Mouse (Mus musculus) neutrophil, adult 5-6 weeks (primary cell): ENCODE results near the gene Strn. TPM values are rescaled to one million over a fixed set of nuclear protein-coding genes. Genes with fewer than 3 reads are reported as not detected.

Source experiments
- ATAC-seq: fragments of 151-379, 151-347 bp; 2 replicates; pipeline ENCODE4 v1.8.0; 2017; ENCODE audit warnings: mild to moderate bottlenecking, moderate TSS enrichment; ENCODE audit not compliant: insufficient number of reproducible peaks, poor library complexity, low FRiP score, severe bottlenecking; ENCODE audit errors: extremely low read depth
- total RNA-seq: library from RNA; stranded (forward); fragments of 200-1000 nt; gene quantifications from 2 replicates; pipeline ENCODE4 v1.2.3, GENCODE M21; 2017

Gene Strn
- total RNA-seq, 1 experiment from 2014 or later: 41.8 TPM

DNA sequence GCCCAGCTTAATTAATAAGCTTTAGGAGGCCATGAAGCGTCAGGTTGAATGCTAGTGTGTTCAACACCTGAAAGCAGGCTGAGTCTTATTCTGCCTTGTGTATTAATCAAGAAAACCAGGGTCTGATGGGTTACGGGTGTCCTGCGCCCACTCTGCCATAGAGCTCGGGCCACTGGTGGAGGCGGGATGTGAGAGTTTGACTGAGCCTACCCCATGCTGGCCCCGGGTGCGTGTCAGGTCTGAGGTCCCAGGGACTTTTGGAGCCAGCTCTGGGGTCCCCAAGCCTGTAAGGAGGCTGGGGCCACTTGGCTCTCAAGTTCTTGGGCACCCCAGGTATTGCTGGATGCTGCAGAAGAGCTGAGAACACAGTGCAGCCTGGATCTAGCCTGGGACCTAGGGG is 99.9 kb downstream of the Strn start:
- no peak for ATAC-seq

DNA sequence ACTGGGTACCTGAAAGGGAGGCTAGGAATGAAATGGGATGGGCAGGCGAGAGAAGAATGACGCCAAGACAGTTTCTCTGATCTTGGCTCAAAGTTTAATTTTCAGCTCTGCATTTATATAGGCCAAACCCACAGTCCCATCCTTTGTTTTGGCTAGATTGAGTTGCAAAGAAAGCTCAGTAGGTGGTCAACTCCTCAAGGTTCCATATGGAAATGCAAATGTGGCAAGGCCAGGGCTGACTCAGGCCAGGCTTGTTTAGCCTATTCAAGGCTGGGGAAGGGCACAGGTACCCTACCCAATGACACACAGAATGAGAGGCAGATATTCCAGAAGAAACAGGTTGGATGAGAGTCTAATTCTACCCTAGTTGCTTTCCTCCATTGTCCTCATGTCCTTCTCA is 101.4 kb downstream of the Strn start:
- ATAC-seq: no peak

DNA sequence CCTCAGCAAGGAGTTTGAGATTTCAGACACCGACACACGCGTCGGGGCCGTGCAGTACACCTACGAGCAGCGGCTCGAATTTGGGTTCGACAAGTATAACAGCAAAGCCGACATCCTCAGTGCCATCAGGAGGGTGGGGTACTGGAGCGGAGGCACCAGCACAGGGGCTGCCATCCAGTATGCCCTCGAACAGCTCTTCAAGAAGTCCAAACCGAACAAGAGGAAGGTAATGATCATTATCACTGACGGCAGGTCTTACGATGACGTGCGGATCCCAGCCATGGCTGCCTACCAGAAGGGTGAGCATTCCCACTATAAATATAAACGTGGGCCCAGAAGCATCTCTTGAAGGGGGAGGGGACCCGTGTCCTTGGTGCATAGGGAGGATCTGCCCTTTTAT is 112.1 kb downstream of the Strn start:
- no peak for ATAC-seq

DNA sequence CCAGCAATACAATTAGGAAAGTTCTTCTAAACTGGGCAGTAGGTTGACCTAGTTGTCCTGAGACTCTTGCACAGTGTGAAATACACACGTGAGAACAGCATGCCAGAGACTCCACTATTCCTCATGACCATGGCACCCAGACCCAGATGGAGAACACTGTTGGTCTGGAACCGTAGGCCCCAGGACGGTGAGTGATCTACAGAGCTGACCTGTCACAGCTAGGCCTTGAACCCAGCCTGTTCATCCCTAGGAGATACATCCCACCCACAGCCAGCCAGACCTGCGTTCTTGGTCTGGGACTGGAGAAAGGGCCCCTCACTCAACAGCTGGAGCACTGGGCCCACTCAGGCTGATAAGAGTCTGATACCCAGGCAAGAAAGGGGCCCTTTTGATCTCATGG is 115.1 kb downstream of the Strn start:
- ATAC-seq: no peak

DNA sequence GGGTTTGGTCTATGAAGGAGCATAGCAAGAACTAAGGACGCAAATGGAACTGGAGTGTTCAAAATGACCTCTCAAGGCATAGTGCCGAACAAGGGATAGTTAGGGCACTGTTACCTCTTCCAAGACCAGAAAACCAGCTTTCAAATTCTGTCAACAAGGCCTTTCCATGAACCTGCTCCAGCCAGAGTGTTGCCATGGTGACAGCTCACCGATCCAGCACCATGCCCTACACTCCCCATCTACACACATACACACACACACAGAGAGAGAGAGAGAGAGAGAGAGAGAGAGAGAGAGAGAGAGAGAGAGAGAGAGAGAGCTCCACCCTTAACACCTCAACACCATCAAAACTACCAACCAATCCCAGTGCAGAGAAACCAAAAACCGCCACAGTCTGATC is 116.3 kb downstream of the Strn start:
- no peak for ATAC-seq

DNA sequence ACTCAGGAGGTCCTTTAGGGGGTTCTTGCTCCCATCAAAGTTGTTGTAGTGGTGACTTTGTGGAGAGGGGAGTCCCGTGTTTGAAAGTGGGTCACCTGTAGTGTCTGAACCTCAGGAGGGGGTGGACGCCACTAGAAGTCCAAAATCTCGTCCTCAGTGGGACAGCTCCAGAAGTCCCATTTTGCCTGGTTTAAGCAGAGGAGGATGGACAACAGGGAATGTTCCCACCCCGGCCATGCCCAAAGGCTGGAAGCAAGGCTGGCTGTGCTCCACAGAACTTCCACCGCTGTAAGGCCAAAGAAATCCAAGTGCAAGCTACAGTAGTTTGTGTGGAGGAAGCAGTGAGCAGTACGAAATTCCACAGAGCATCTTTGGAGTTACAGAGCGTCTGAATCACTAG is 117.0 kb downstream of the Strn start:
- no peak for ATAC-seq

DNA sequence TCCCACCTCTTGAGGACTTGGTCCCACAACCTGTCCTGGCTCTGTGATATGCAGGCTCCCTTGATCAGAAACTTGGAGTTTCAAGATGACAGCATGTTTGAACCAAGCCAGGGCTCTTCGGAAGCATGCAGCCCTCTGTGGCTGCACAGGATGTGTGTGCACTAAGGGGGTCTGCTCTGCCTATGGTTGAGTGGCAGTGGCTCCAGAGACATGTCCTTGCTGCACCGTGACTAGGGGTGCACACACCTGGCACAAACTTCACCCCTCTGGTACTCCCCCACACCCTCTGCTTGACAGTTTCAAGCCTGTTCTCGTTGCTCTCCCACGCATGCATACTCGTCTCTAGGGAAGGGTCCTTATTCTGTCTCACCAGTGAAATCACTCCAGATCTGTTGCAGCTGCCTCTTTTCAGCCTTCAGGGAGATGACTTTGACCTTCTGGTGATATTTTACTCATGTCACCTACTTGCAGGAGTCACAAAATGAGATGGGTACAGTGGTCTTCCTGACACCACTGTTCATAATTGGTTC is 118.8 kb downstream of the Strn start:
- no peak for ATAC-seq

DNA sequence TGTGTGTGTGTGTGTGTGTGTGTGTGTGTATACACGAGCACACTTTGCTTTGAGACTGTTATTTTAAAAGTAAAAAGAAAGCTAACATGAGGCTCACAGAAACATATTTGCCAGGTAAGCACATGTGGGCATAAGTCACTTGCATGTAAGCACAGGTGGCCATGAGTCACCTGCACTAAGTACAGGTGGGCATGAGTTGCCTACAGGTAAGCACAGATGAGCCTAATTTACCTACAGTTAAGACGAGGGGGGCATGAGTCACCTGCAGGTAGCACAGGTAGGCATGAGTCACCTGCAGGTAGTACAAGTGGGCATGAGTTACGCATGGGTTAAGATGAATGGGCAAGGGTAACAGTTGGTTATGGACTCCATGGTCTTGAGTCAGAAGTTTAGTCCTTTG is 121.9 kb downstream of the Strn start:
- no peak for ATAC-seq

DNA sequence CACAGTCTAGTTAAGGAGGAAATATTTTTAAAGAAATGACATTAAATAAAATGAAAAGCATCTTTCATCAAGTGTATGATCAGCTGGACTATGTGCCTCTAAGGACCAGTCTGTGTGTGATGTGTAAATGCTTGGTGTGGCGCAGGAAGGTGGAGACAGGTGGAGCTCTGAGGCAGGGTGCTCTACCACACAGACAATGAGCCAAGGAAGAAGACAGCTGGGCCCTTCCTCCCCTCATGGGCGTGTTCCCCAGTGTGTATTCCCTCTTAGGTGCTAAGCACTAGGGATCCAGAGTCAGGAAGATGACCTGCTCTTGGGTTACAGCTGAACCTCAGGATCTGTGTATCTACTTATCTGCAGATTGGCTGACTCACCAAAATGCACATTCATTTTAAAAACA is 122.5 kb downstream of the Strn start:
- no peak for ATAC-seq

DNA sequence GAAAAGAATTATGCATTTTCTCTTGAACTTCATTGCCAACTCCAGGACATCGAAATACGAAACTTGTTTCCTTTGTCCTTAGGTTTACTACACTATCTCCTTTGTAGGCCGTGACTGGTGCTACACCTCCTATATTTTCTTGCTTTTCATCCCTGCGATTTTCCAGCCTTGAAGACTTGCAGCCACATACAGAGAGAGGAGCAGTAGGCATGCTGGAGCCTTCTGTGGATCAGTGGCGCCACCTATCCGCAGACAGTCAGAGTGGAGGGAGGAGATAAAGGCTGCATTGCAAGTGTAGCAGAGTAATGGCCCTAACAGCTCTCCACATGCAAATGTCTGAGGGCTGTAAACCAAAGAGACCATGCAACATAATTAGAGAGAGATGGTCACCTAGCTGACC is 125.9 kb downstream of the Strn start:
- ATAC-seq: no peak

DNA sequence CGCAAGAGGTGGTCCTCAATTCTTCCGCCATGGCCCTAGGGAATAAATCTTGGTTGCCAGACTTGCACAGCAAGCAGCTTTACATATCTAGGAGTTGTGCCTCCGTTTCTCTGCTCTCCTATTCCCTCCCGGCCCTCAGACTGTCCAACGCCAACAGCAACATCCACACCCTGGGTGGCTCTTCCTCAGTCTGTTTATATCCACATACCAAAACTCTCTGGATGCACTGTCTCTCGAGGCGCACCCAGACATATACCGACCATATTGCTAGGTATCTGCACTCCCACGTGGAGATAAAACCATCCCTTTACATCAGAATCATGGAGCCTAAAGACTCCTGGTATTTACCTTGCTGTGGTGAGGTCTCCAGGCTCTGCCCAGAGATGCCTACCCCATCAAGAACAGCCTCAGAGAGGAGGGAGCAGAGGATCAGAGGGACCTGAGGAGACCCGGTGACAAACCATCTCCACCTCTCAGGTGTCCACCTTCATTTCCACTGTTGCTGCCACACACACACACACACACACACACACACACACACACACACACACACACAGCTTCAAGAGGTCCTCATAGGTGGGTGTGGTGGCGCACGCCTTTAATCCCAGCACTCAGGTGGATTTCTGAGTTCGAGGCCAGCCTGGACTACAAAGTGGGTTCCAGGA is 127.7 kb downstream of the Strn start:
- ATAC-seq: no peak

DNA sequence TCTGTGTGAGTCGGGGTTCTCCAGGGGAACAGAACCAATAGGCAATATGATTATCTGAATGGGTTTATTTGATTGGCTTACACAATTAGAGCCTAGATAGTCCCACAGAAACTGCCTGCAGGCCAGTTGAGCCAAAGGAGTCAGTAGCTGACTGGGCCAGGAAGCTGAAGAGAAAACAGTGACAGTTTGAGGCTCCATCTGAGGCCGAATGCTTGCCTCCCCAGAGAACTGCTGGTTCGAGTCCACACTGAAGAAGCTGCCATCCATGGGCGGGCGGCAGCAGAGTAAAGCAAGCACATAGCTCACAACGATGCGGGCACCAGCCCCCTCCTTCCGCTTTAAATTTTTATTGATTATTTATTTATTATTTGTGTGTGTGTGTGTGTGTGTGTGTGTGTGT is 128.3 kb downstream of the Strn start:
- ATAC-seq: no peak

DNA sequence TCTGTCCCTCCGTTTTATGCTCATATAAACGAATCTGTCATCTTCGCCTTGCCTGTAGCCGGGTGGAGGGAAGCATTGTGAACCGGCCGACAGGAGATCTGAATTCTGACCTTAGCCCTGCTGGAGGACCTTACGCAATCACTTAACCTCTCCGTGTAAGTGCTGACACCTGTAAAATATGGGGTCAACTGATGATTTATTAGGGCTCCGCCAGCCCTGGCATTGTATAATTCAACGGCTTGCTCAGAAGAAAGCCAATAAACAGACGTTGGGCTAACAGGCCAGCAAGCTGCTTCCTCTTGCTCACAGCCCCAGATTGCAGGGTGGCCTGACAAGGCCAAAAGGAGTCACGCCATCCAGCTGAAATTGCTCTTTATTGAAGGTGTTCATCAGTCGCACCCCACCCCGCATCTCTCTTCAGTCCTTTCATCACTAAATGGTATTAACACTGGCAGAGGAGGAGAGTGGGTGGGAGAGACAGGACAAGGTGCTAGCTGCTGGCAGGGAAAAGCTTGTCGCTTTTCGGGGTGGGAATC is 128.8 kb downstream of the Strn start:
- no peak for ATAC-seq

DNA sequence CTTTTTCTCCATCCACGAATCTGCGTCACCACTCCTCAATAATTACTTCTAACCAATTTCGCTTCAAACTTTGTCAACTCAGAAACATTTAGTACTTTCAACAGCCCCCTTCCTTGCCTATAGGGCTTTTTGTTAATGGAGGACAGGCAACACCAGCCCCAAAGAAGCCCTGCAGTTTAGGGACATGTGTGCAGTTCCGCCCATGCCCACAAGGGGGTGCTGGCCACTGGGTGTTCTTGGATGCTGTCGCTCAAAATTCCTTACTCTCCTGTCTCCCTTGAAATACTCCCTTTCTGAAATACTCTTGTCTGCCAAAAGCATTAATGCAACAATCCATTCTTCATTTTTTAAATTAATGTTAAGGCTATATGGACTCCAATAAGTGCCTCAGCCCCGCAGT is 132.6 kb downstream of the Strn start:
- 0 out of 2 replicates have a peak, but pooled peaks have one; percentile 42 for ATAC-seq

DNA sequence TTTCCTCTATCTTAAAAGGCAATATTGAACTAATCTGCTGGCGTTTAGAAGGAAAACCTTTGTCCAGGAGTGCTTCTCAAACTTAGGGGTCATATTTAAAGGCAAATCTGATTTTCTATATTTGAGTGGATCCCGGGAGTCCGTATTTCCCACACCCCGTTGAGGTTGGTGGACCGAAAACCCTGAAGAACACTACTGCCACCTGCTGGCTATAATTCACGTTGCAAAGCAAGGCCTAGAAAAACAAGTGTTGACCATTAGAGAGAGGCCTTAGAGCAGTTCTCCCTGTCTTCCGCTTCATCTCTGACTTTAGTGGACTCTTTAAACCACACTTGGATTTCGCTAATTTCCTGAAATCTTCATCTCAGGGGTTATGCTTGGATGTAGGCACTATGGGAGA is 133.1 kb downstream of the Strn start:
- no peak for ATAC-seq

DNA sequence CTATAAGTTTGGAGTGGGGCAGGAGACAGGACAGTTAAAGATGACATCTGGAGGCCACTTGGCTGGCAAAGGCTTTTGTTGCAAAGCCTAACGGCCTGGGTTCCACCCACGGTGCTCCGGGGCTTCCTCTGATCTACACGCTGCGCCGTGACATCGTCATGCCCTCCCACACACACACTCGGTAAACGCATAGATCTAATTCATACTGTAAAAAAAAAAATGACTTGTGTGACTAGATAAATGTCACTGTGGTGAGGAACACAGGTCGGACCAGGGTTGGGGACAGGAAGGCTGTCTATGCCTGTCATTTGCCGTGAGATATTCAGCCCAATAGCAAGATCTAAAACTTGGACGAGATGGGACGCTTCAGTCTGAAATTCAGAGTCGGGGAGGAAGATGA is 134.7 kb downstream of the Strn start:
- no peak for ATAC-seq

DNA sequence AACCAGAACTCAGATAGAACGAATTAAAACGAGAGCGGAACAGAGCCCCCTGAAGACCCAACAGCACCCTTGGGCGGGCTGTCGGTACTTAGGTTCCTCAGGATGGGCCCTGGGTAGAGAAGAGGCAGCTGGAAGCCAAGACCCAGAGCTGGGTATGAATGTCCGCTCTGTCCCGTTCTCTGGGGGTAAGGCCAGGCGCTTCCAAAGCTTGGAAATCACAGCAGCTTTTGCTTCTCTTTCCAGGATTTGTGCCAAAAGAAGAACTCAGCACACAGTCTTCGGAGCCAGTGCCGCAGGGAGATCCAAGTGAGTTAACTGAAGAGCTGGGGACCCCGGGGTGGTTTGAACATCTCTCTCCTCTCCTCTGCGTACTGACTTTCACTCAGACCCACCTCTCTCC is 135.4 kb downstream of the Strn start:
- no peak for ATAC-seq

DNA sequence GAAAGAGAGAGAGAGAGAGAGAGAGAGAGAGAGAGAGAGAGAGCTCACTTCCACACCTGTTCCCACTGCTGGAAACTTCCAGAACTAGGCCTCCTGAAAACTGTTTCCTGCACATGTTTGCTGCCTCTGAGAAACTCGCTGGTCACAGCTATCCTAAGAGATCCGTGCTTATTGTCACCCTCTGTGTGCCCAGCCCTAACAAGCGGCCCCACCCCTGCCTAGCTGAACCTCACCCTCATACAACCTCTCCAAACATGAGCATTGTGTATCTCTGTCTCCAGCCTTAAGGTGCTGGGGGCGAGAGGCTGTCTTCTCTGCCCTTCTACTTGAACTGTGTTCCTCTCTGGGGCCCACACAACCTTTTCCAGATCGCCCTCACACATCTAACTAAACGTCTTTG is 136.0 kb downstream of the Strn start:
- no peak for ATAC-seq
